Mouse (Mus musculus): ENCODE measurements around the gene 6030408B16Rik. TPM values are rescaled to one million over a fixed set of nuclear protein-coding genes. Genes with fewer than 3 reads are reported as not detected.

The 6030408B16Rik gene
- total and polyA plus RNA-seq, 3 experiments, result 0.70 to 6.3 (median 1.1) TPM

DNA sequence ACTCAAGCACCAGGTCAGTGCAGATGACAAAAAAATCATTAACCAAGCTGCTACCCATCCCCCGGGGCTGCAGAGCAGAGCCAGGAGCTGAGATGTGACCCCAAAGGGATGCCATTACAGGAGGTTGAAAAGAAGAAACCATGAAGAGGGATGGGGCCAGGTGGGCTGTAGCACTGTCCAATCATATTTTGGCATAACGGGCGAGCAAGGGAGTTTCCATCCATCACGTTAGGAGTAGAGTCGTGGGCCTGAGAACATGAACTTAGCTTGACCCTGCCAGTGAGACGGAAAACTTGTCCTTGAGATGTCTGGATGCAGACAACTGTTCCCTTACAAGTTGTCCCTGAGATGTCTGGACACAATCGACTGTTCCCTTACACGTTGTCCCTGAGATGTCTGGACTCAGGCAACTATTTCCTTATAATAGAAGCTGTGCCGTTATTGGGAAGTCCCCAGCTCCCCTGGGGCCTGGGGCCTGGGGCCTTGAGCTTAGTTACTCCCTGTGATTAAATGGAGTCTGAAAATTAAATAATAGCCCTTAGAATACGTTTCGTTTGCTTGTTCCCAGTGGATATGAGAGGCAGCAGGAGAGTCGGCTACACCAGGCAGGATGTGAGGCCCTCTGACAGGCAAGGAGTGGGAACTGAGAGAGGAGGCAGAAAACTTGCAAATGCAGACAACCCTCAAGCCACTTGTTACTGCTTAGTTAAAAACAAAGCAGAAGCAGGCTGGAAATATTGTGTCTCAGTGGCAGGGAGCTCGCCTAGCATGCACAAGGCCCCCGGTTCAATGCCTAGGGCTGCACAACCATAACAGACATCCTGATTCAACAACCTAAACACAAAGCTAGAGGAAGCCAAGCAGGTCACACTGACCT is 26.1 kb downstream of the 6030408B16Rik start:
- intact Hi-C loops (cut with DNase I), result no loop called here
- DNase-seq, result no peak

DNA sequence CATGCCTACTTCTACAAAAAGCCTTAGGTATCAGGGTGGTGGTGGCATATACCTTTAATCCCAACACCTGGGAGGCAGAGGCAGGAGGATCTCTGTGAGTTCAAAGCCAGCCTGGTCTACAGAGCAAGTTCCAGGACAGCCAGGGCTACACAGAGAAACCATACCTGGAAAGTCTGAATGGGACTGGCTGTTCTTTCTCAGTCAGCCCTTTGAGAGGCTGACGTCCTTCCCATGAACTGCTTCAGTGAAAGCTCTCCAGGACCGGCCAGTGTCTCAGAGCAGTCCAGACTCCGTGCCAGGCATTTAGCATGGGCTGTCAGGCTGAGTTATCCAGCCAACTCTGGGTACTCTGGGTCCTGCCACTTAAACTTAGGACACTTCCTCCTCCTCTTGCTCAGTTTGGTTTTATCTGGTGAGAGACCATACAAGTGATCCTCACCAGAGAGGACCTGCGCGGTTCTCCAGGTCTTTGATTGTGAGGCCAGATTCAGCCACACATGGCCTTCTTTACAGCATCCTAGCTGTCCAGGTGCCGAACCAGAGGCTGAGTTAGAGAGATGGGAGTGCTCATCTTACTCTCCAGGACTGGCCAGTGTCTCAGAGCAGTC is 27.1 kb downstream of the 6030408B16Rik start:
- Histone ChIP-seq H3K27ac (peak overlapping the region; percentile 63), H3K4me3 (no peak overlapping the region), H3K4me1 (ENCODE audit: control insufficient read depth, insufficient read depth, low read length) (peaks cover 23% of the 10 kb centered on the region), H3K36me3 (ENCODE audit: control insufficient read depth, insufficient read depth, low read length) (no peaks in the 10 kb centered on the region), H3K79me2 (replicated peaks; ENCODE audit: control insufficient read depth, insufficient read depth, low read length) (no peaks in the 10 kb centered on the region), H3K27me3 (ENCODE audit: control insufficient read depth, insufficient read depth, low read length) (no peaks in the 10 kb centered on the region), H3K9ac (ENCODE audit: low read depth, low read length) (no peak overlapping the region)
- WGBS, result 59% methylated on average over 6 of the region's 6 CpGs
- no peak for TF ChIP-seq CTCF (IDR thresholded peaks at IDR 0.05)
- no peak for TF ChIP-seq POLR2A (IDR thresholded peaks at IDR 0.05; ENCODE audit: insufficient read depth, low read depth, low read length)
- no peak for TF ChIP-seq EP300 (IDR thresholded peaks at IDR 0.05; ENCODE audit: insufficient read depth, low read depth, low read length)
- DNase-seq, result no peak
- intact Hi-C loops (cut with DNase I), result no loop called here

More for the DNA sequence above, 26.1 kb downstream of the 6030408B16Rik start:
- Histone ChIP-seq H3K79me2 (replicated peaks; ENCODE audit: control insufficient read depth, insufficient read depth, low read length) (no peaks in the 10 kb centered on the region), H3K4me1 (ENCODE audit: control insufficient read depth, insufficient read depth, low read length) (peaks cover 23% of the 10 kb centered on the region), H3K9ac (ENCODE audit: low read depth, low read length) (peak overlapping the region; percentile 11; the same call in 1 of the 2 replicates), H3K27ac (peak overlapping the region; percentile 63), H3K36me3 (ENCODE audit: control insufficient read depth, insufficient read depth, low read length) (no peaks in the 10 kb centered on the region), H3K27me3 (ENCODE audit: control insufficient read depth, insufficient read depth, low read length) (no peaks in the 10 kb centered on the region), H3K4me3 (no peak overlapping the region)
- TF ChIP-seq POLR2A (IDR thresholded peaks at IDR 0.05; ENCODE audit: insufficient read depth, low read depth, low read length) (0 out of 2 replicates have a peak, but pooled peaks have one; percentile 14), CTCF (IDR thresholded peaks at IDR 0.05) (no peak)
- WGBS, result 49% methylated on average over 14 of the region's 14 CpGs

DNA sequence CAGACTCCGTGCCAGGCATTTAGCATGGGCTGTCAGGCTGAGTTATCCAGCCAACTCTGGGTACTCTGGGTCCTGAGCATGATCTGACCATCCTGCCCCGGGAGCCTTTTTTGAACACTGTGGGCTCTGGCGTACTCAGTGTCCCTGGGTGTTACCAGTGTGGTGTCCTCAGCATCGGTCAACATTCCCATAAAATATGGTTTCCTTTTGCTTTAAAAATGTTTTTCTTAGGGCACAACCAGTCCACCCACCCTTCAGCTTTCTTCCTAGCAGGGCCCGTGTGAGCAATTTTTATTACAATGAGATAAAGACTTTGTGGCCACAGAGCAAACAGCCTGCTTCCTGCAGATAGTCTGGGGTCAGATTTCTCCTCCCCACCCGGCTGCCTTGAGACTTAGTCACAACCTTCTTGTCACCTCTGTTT is 27.6 kb downstream of the 6030408B16Rik start:
- Histone ChIP-seq H3K27ac (peak overlapping the region; percentile 63), H3K27me3 (ENCODE audit: control insufficient read depth, insufficient read depth, low read length) (no peaks in the 10 kb centered on the region), H3K79me2 (replicated peaks; ENCODE audit: control insufficient read depth, insufficient read depth, low read length) (no peaks in the 10 kb centered on the region), H3K9ac (ENCODE audit: low read depth, low read length) (no peak overlapping the region), H3K4me3 (no peak overlapping the region), H3K4me1 (ENCODE audit: control insufficient read depth, insufficient read depth, low read length) (peaks cover 23% of the 10 kb centered on the region), H3K36me3 (ENCODE audit: control insufficient read depth, insufficient read depth, low read length) (no peaks in the 10 kb centered on the region)
- TF ChIP-seq CTCF (IDR thresholded peaks at IDR 0.05) (no peak), EP300 (IDR thresholded peaks at IDR 0.05; ENCODE audit: insufficient read depth, low read depth, low read length) (0 out of 2 replicates have a peak, but pooled peaks have one; percentile 54), POLR2A (IDR thresholded peaks at IDR 0.05; ENCODE audit: insufficient read depth, low read depth, low read length) (no peak)
- no peak for DNase-seq
- intact Hi-C loops (cut with DNase I), result no loop called here
- WGBS, result 45% methylated on average over 6 of the region's 6 CpGs

- no peak overlapping the region for H3K4me3 ChIP-seq
- no peaks in the 10 kb centered on the region for H3K27me3 ChIP-seq (ENCODE audit: control insufficient read depth, insufficient read depth, low read length)
- intact Hi-C loops (cut with DNase I), result no loop called here
- no peaks in the 10 kb centered on the region for H3K36me3 ChIP-seq (ENCODE audit: control insufficient read depth, insufficient read depth, low read length)
- peak overlapping the region; percentile 61 for H3K27ac ChIP-seq
- TF ChIP-seq POLR2A (IDR thresholded peaks at IDR 0.05; ENCODE audit: insufficient read depth, low read depth, low read length) (no peak), CTCF (IDR thresholded peaks at IDR 0.05) (no peak), EP300 (IDR thresholded peaks at IDR 0.05; ENCODE audit: insufficient read depth, low read depth, low read length) (no peak)
- H3K4me1 ChIP-seq (ENCODE audit: control insufficient read depth, insufficient read depth, low read length), result peaks cover 23% of the 10 kb centered on the region
- H3K79me2 ChIP-seq (replicated peaks; ENCODE audit: control insufficient read depth, insufficient read depth, low read length), result no peaks in the 10 kb centered on the region
- no peak overlapping the region for H3K9ac ChIP-seq (ENCODE audit: low read depth, low read length)
- 39% methylated on average over 5 of the region's 5 CpGs for WGBS
- DNase-seq, result no peak
These were observed 28.1 kb downstream of the 6030408B16Rik start for GRCm38 (mm10) chr15:101321126-101321525.

- no peak overlapping the region for H3K27ac ChIP-seq
- H3K27me3 ChIP-seq (ENCODE audit: control insufficient read depth, insufficient read depth, low read length), result no peaks in the 10 kb centered on the region
- no peaks in the 10 kb centered on the region for H3K79me2 ChIP-seq (replicated peaks; ENCODE audit: control insufficient read depth, insufficient read depth, low read length)
- H3K9ac ChIP-seq (ENCODE audit: low read depth, low read length), result no peak overlapping the region
- no peak for DNase-seq
- no peaks in the 10 kb centered on the region for H3K36me3 ChIP-seq (ENCODE audit: control insufficient read depth, insufficient read depth, low read length)
- intact Hi-C loops (cut with DNase I), result no loop called here
- WGBS, result 86% methylated on average over 5 of the region's 5 CpGs
- H3K4me1 ChIP-seq (ENCODE audit: control insufficient read depth, insufficient read depth, low read length), result peaks cover 21% of the 10 kb centered on the region
- no peak for TF ChIP-seq EP300 (IDR thresholded peaks at IDR 0.05; ENCODE audit: insufficient read depth, low read depth, low read length)
- TF ChIP-seq CTCF (IDR thresholded peaks at IDR 0.05), result no peak
- TF ChIP-seq POLR2A (IDR thresholded peaks at IDR 0.05; ENCODE audit: insufficient read depth, low read depth, low read length), result no peak
- no peak overlapping the region for H3K4me3 ChIP-seq
These were observed 29.1 kb downstream of the 6030408B16Rik start for GRCm38 (mm10) chr15:101322106-101322505.

DNA sequence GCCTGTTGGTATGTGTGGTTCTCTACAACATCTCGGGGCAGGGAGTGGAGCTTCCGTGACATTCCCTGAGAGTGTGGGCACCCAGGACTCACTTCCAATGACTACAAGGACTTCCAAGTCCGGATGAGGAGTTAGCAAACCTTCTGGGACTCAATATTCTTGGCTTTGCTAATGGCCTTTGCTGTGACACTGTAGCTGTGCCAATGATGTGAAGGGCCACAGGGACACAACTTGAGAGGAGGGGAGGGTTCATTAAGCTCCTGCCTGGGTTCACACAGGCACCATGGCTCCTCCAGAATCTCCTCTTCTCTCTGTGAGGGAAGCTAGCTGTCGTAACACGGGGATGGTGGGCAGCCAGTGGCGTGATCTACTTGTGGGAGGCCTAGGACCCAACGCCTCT is 29.6 kb downstream of the 6030408B16Rik start:
- Histone ChIP-seq H3K36me3 (ENCODE audit: control insufficient read depth, insufficient read depth, low read length) (no peaks in the 10 kb centered on the region), H3K27ac (no peak overlapping the region), H3K27me3 (ENCODE audit: control insufficient read depth, insufficient read depth, low read length) (no peaks in the 10 kb centered on the region), H3K9ac (ENCODE audit: low read depth, low read length) (no peak overlapping the region), H3K79me2 (replicated peaks; ENCODE audit: control insufficient read depth, insufficient read depth, low read length) (no peaks in the 10 kb centered on the region), H3K4me1 (ENCODE audit: control insufficient read depth, insufficient read depth, low read length) (peaks cover 19% of the 10 kb centered on the region), H3K4me3 (no peak overlapping the region)
- no peak for DNase-seq
- 90% methylated on average over 7 of the region's 7 CpGs for WGBS
- intact Hi-C loops (cut with DNase I), result no loop called here
- TF ChIP-seq EP300 (IDR thresholded peaks at IDR 0.05; ENCODE audit: insufficient read depth, low read depth, low read length) (no peak), CTCF (IDR thresholded peaks at IDR 0.05) (no peak)

All from heart, adult 2 months (tissue).